Mouse (Mus musculus) heart, postnatal 0 days (tissue): ENCODE measurements around the gene Nucks1. TPM values are rescaled to one million over a fixed set of nuclear protein-coding genes. Genes with fewer than 3 reads are reported as not detected.

Experiments
- ATAC-seq: fragments of 200-750 bp; cut with Nextera tagmentation; 2 replicates; pipeline ENCODE4 v1.8.0; 2017; ENCODE audit warnings: low read depth, moderate number of reproducible peaks, moderate library complexity; ENCODE audit not compliant: insufficient read depth
- DNase-seq: peaks from one replicate; pipeline ENCODE4 v3.0.0-alpha.2; 2016; ENCODE audit warnings: low spot score
- H3K27ac ChIP-seq: fragments of 300-500 bp; sonication (generic); 2 replicates; pipeline ENCODE4 v1.5.1; 2014; ENCODE audit warnings: low read depth, mild to moderate bottlenecking
- H3K27me3 ChIP-seq: fragments of 300-500 bp; sonication (generic); 2 replicates; pipeline ENCODE4 v1.6.1; 2014; ENCODE audit warnings: low read length, mixed read lengths; ENCODE audit not compliant: control insufficient read depth, insufficient read depth
- H3K36me3 ChIP-seq: fragments of 300-500 bp; sonication (generic); replicated peaks from 2 replicates; pipeline ENCODE4 v1.6.1; 2014; ENCODE audit warnings: low read length, mixed read lengths; ENCODE audit not compliant: control insufficient read depth, insufficient read depth
- H3K4me1 ChIP-seq: fragments of 300-500 bp; sonication (generic); 2 replicates; pipeline ENCODE4 v1.6.1; 2014; ENCODE audit warnings: antibody characterized with exemption; ENCODE audit not compliant: control insufficient read depth, insufficient read depth
- H3K4me2 ChIP-seq: fragments of 300-500 bp; sonication (generic); 2 replicates; pipeline ENCODE4 v1.6.1; 2014; ENCODE audit warnings: low read depth, mild to moderate bottlenecking, low read length, moderate library complexity
- H3K4me3 ChIP-seq: fragments of 300-500 bp; sonication (generic); 2 replicates; pipeline ENCODE4 v1.5.1; 2014; ENCODE audit warnings: low read depth, low read length
- H3K9ac ChIP-seq: fragments of 300-500 bp; sonication (generic); replicated peaks from 2 replicates; pipeline ENCODE4 v1.6.1; 2014; ENCODE audit warnings: low read depth, low read length, mixed read lengths
- H3K9me3 ChIP-seq: fragments of 300-500 bp; sonication (generic); replicated peaks from 2 replicates; pipeline ENCODE4 v1.6.1; 2016; ENCODE audit warnings: low read length; ENCODE audit not compliant: control insufficient read depth
- CTCF ChIP-seq: IDR thresholded peaks from 2 replicates; pipeline ENCODE4 v1.5.1; 2016; ENCODE audit warnings: antibody characterized with exemption, control low read depth, low read depth
- EP300 ChIP-seq: IDR thresholded peaks from 2 replicates; pipeline ENCODE4 v1.6.1; 2016; ENCODE audit warnings: antibody characterized with exemption, low read depth
- WGBS: fragments of 180-500 bp; shearing (Covaris S2); extraction: QIAGEN DNeasy Blood & Tissue Kit; methylation state at CpG from one replicate; pipeline ENCODE4 v1.1.7; 2014; 5-methylcytosine and 5-hydroxymethylcytosine counted together
- polyA plus RNA-seq: library from polyadenylated mRNA; unstranded; fragments of >200 nt; fragmentation: Nextera tagmentation; extraction: Ambion mirVana; gene quantifications from 2 replicates; pipeline ENCODE4 v1.2.1, GENCODE M21; 2015
- total RNA-seq: library from RNA; depleted of rRNA; stranded (reverse); fragments of >200 nt; gene quantifications from 2 replicates; pipeline ENCODE4 v1.2.3, GENCODE M21; 2014; ENCODE audit warnings: low replicate concordance

The Nucks1 gene
- total and polyA plus RNA-seq, 2 experiments from 2014 or later, result 27.0 to 58.2 TPM

DNA sequence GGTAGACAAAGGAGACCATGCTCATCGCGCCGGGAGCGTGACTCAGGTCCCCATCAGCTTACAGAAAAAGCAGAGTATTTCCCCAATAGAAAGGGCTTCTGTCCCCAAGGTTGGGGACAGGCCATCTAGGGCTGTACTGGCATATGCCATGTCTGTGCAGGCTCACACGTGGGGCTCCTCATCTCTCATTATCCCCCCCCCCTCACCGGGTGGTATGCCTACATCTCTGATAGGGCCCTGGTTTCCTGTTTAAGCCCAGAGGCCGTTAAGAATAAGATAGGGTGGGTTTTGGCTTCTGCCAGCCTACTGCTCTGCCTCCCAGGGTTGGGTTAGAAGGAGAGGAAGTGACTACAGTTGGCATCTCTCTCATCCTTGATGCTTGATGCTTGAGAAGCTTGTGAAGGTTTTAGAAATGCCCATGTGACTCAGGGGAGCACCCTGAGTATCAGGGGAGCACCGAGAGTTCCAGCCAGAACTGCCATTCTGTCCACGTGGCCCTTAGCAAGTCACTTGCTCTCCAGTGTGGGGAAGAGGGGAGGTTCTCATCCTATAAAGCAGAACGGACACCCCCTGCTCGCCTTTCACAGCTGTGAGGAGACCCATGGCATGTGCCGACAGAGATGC lies 44.0 kb downstream of the Nucks1 start:
- H3K36me3 ChIP-seq, result no peaks in the 10 kb centered on the region
- H3K27me3 ChIP-seq, result peaks cover 1% of the 10 kb centered on the region; the same call in 1 of the 2 replicates
- H3K27ac ChIP-seq, result no peak overlapping the region
- H3K9me3 ChIP-seq, result no peaks in the 10 kb centered on the region
- no peaks in the 10 kb centered on the region for H3K4me1 ChIP-seq
- H3K4me2 ChIP-seq, result no peak overlapping the region
- 70% methylated on average over 12 of the region's 12 CpGs for WGBS
- ATAC-seq (no peak), DNase-seq (no peak)
- H3K9ac ChIP-seq, result no peak overlapping the region
- TF ChIP-seq CTCF, result no peak
- TF ChIP-seq EP300, result no peak
- H3K4me3 ChIP-seq, result no peak overlapping the region

DNA sequence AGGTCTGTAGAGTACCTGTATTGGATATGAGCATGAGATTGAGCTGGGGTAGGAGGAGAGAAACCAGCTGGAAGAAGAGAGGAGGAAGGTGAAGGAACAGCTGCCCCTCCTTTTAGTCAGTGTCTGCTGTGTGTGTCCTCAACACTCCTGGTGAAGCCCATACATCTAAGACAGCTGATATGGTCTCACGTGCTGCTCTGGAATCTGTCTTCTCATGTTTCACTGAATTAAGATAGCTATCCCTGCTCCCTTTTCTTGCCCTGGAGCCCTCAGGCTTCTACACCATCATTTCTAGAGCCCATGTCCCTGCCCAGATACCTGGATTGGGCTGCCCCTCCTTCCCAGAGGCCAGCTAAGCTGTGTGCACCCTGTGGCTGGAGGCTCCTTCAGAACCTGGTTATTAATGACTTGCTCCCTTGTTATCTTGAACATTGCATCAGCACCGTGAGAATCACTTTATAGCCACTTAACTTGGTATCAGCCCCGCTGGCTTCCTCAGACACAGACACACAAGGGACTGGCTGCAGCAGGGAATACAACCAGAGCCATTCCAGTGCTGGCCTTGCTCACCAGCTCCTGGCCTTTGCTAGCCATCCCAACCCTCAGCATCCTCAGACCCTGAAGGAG lies 44.9 kb downstream of the Nucks1 start:
- H3K4me3 ChIP-seq, result no peak overlapping the region
- ATAC-seq, result no peak
- WGBS, result 31% methylated on average over 3 of the region's 3 CpGs
- no peak for DNase-seq
- H3K27ac ChIP-seq, result no peak overlapping the region
- no peaks in the 10 kb centered on the region for H3K9me3 ChIP-seq
- no peaks in the 10 kb centered on the region for H3K36me3 ChIP-seq
- no peaks in the 10 kb centered on the region for H3K4me1 ChIP-seq
- no peak overlapping the region for H3K4me2 ChIP-seq
- TF ChIP-seq EP300, result no peak
- no peak for TF ChIP-seq CTCF
- H3K27me3 ChIP-seq, result peaks cover 10% of the 10 kb centered on the region
- H3K9ac ChIP-seq, result no peak overlapping the region

DNA sequence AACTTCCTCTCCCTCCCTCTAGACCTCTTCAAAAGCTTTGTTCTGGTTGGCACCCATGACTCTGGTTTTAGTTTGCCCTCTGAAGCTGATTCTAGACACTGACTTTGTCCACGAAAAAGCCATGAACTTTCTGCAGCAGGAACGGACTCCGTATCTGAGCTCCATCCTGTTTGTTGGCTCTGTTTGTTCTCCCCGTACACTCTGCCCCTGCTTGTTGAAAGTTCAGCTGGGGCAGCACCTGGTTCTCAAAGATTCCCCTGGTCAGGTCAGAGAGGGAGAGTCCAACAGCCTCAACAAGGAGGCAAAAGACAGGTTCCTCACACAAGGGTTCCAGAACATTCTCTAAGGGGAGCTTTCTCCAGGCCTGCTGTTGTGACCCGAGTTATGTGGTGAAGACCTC lies 47.1 kb downstream of the Nucks1 start:
- no peak overlapping the region for H3K27ac ChIP-seq
- no peaks in the 10 kb centered on the region for H3K36me3 ChIP-seq
- H3K4me2 ChIP-seq, result no peak overlapping the region
- TF ChIP-seq CTCF (no peak), EP300 (no peak)
- H3K4me3 ChIP-seq, result no peak overlapping the region
- peaks cover 2% of the 10 kb centered on the region; the same call in 1 of the 2 replicates for H3K4me1 ChIP-seq
- no peaks in the 10 kb centered on the region for H3K9me3 ChIP-seq
- H3K27me3 ChIP-seq, result peaks cover 29% of the 10 kb centered on the region
- DNase-seq (no peak), ATAC-seq (no peak)
- H3K9ac ChIP-seq, result no peak overlapping the region
- WGBS, result 72% methylated on average over 5 of the region's 5 CpGs

DNA sequence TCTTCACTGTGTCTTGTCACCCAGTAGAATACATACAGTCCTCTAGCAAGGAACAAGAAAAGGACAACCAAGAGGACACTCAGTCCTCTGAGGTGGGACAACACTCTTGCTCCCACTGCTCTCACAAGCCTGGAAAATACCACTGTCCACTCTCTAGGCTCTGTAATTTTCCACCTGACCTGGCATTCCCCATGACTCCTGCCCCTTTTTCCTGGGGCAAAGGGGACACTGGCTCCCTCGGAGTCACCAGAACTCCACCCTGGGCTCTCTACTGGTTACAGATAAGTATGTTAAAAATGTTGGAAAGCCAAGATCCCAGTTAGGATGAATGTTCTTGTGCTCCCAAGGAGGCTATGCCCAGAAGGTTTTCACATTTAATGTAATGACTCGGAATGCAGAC lies 50.7 kb downstream of the Nucks1 start:
- no peaks in the 10 kb centered on the region for H3K9me3 ChIP-seq
- no peaks in the 10 kb centered on the region for H3K36me3 ChIP-seq
- WGBS, result 53% methylated on average over 2 of the region's 2 CpGs
- no peak for DNase-seq
- TF ChIP-seq EP300 (no peak), CTCF (no peak)
- H3K27me3 ChIP-seq, result peaks cover 53% of the 10 kb centered on the region
- H3K4me2 ChIP-seq, result no peak overlapping the region
- H3K9ac ChIP-seq, result no peak overlapping the region
- peaks cover 3% of the 10 kb centered on the region; the same call in 1 of the 2 replicates for H3K4me1 ChIP-seq
- no peak for ATAC-seq
- H3K4me3 ChIP-seq, result no peak overlapping the region
- no peak overlapping the region for H3K27ac ChIP-seq

DNA sequence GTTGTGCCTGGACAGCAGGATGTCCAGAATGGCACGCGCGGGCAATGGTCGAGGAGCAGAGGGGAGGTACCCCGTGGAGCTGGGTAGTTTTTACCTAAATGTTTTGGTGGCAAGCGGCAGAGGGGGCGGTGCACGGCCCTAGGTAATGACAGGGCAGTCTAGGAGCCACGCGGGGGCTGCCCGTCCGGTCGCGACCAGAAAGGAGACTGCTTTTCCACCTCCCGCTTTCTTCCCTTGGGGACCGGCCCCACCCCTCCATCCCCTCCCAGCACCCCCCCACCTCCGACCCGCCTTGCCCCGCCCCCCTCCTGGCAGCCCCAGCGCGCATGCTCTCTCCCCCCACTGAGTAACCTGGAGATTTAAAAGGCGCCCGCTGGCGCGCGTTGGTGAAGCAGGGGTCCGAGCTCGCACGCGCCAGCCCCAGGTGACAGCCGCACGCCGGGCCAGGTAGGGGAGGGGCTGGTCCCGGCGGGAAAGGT lies 52.3 kb downstream of the Nucks1 start, which contains the start of gene Slc45a3:
Gene Slc45a3, plus strand, starts transcription at position 362 of the 479 bp plus-strand sequence.
- no peak for DNase-seq
- Histone ChIP-seq H3K36me3 (no peaks in the 10 kb centered on the region), H3K9ac (peak within 1 kb of the TSS; percentile 53), H3K27ac (peak within 1 kb of the TSS; percentile 16), H3K4me1 (peaks cover 3% of the 10 kb centered on the region; the same call in 1 of the 2 replicates), H3K4me3 (peak within 1 kb of the TSS; percentile 71), H3K9me3 (no peaks in the 10 kb centered on the region), H3K4me2 (peak within 1 kb of the TSS; percentile 98), H3K27me3 (peaks cover 63% of the 10 kb centered on the region)
- peak; percentile 31 for ATAC-seq
- TF ChIP-seq CTCF (no peak), EP300 (no peak)
- under 1% methylated on average over 29 of the region's 35 CpGs for WGBS
